Mouse (Mus musculus) myocyte (in vitro differentiated cells): ENCODE measurements at regions not wholly inside any gene's neighbourhood (a gene's known extent, or its start where the extent isn't known, plus 50 kb on each side); places are given as distances from the start of the nearest gene placed in this dataset.

Source experiments
- H3K27me3 ChIP-seq: one replicate; pipeline ENCODE4 v1.6.1; 2011; ENCODE audit not compliant: control insufficient read depth, insufficient read depth, insufficient read length
- H3K36me3 ChIP-seq: one replicate; pipeline ENCODE4 v1.6.1; 2011; ENCODE audit not compliant: control insufficient read depth, insufficient read depth
- H3K4me2 ChIP-seq: one replicate; pipeline ENCODE4 v1.6.1; 2011; ENCODE audit warnings: low read depth, control low read depth
- H3K4me3 ChIP-seq: one replicate; pipeline ENCODE4 v1.5.1; 2011; ENCODE audit warnings: mild to moderate bottlenecking, control low read depth, moderate library complexity
- H3K79me2 ChIP-seq: one replicate; pipeline ENCODE4 v1.6.1; 2011; ENCODE audit not compliant: control insufficient read depth, insufficient read depth
- H3ac ChIP-seq: one replicate; pipeline ENCODE4 v1.6.1; 2011; ENCODE audit not compliant: control insufficient read depth, insufficient read length
- CEBPB ChIP-seq: IDR thresholded peaks from 2 replicates; pipeline ENCODE4 v1.6.1; 2011; ENCODE audit warnings: mild to moderate bottlenecking, moderate library complexity; ENCODE audit not compliant: poor library complexity, insufficient read depth, severe bottlenecking
- E2F4 ChIP-seq: IDR thresholded peaks from one replicate; pipeline ENCODE4 v1.6.1; 2011; ENCODE audit warnings: mild to moderate bottlenecking, control low read depth, moderate library complexity; ENCODE audit not compliant: insufficient read depth
- MAX ChIP-seq: IDR thresholded peaks from one replicate; pipeline ENCODE4 v1.6.1; 2011; ENCODE audit warnings: low read depth, mild to moderate bottlenecking, control low read depth
- MYOD1 ChIP-seq, 3 experiments: IDR thresholded peaks; one replicate each; pipeline ENCODE4 v1.6.1; 2011; ENCODE audit warnings: control low read depth in 2 of 3, low read depth in 2 of 3, mild to moderate bottlenecking in 2 of 3, moderate library complexity in 1 of 3; ENCODE audit not compliant: insufficient read length in 2 of 3, control insufficient read depth in 1 of 3
- MYOG ChIP-seq, 3 experiments: IDR thresholded peaks; one replicate each; pipeline ENCODE4 v1.6.1; 2011; ENCODE audit warnings: control low read depth in 2 of 3, low read depth in 2 of 3, mild to moderate bottlenecking in 2 of 3; ENCODE audit not compliant: insufficient read length in 2 of 3, control insufficient read depth in 1 of 3, insufficient read depth in 1 of 3
- POLR2A ChIP-seq: IDR thresholded peaks from one replicate; pipeline ENCODE4 v1.6.1; 2011; ENCODE audit warnings: low read depth, mild to moderate bottlenecking, control low read depth, moderate library complexity; ENCODE audit not compliant: insufficient read length
- POLR2AphosphoS2 ChIP-seq: IDR thresholded peaks from one replicate; pipeline ENCODE4 v1.6.1; 2011; ENCODE audit warnings: low read depth, control low read depth; ENCODE audit not compliant: insufficient read length
- REST ChIP-seq: IDR thresholded peaks from one replicate; pipeline ENCODE4 v1.6.1; 2011; ENCODE audit warnings: mild to moderate bottlenecking, control low read depth, moderate library complexity; ENCODE audit not compliant: insufficient read depth, insufficient read length
- SRF ChIP-seq: IDR thresholded peaks from one replicate; pipeline ENCODE4 v1.6.1; 2011; ENCODE audit warnings: low read depth; ENCODE audit not compliant: control insufficient read depth, insufficient read length
- TCF12 ChIP-seq: IDR thresholded peaks from one replicate; pipeline ENCODE4 v1.6.1; 2011; ENCODE audit warnings: mild to moderate bottlenecking, control low read depth; ENCODE audit not compliant: poor library complexity, insufficient read depth, severe bottlenecking
- TCF3 ChIP-seq: IDR thresholded peaks from one replicate; pipeline ENCODE4 v1.6.1; 2011; ENCODE audit warnings: low read depth, control low read depth; ENCODE audit not compliant: insufficient read length
- USF1 ChIP-seq: IDR thresholded peaks from one replicate; pipeline ENCODE4 v1.6.1; 2011; ENCODE audit warnings: low read depth, mild to moderate bottlenecking, control low read depth, moderate library complexity

- Histone ChIP-seq H3ac (no peak overlapping the region), H3K4me2 (no peak overlapping the region), H3K4me3 (no peak overlapping the region), H3K79me2 (no peaks in the 10 kb centered on the region), H3K27me3 (no peaks in the 10 kb centered on the region), H3K36me3 (no peaks in the 10 kb centered on the region)
- TF ChIP-seq MYOG (IDR thresholded peaks at IDR 0.05; ENCODE audit: control insufficient read depth in 1 of 3, insufficient read depth in 1 of 3, insufficient read length in 2 of 3, low read depth in 2 of 3) (no peak), MYOD1 (IDR thresholded peaks at IDR 0.05; ENCODE audit: control insufficient read depth in 1 of 3, insufficient read length in 2 of 3, low read depth in 2 of 3) (no peak), CEBPB (no peak), REST (no peak), MAX (no peak), SRF (no peak), POLR2AphosphoS2 (no peak), E2F4 (no peak), TCF3 (no peak), POLR2A (no peak), TCF12 (no peak), USF1 (no peak)
Observed at GRCm38 (mm10) chr8:31314692-31315358, 2113.7 kb upstream of the 5930422O12Rik start.

DNA sequence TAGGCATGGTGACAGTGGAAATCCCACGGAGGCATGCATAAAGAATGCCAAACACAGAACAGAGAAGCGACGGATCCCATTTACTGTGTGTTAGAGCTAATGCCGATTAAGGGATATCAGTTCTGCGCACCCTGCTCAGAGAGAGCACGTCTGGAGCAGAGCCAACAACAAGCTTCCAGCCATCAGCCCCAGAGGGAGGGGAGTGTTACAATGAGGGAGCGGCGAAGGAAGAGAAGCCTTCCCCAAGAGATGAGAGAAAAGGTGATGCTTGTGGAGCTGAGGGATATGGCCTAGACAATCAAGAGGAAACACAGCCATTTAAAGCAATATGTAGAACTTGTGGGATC, 2113.2 kb upstream of the 5930422O12Rik start:
- H3K36me3 ChIP-seq = no peaks in the 10 kb centered on the region
- no peaks in the 10 kb centered on the region for H3K79me2 ChIP-seq
- H3ac ChIP-seq = no peak overlapping the region
- H3K4me3 ChIP-seq = no peak overlapping the region
- TF ChIP-seq TCF3 = no peak
- TF ChIP-seq E2F4 = no peak
- no peak overlapping the region for H3K4me2 ChIP-seq
- no peaks in the 10 kb centered on the region for H3K27me3 ChIP-seq

DNA sequence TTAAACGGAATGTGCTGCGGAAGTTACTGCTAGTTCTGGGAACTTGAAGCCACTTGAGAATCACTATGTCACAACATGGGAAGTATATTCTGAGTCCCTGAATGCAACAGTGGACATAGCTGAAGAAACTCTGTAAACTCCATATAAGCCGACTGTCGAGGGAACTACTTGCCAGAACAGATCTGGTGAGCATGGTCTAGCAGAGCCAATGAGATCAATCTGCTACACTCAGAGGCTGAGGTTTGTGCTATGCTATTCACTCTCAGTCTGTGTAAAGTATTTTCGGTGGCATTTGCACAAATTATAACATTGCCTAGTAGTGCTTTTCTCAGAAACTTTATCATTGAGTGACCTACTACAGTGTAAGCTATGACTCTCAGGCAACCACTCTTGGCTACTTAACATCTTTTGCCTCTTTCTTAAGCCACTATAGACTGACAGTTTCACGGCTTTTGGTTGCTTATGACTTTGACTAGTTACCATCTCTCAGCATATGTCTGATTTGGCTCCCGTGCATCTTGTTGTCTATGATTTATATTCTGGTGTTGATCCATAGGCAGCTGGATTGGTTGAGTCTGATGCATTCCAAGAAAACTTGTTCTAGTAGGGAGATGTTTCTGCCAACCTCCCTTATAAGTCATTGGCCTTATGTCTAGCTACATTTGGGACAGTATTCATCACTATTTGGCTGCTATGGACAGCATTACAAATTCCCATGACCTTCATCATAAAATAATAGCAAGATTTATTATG, 2094.8 kb upstream of the 5930422O12Rik start:
- Histone ChIP-seq H3ac (no peak overlapping the region), H3K4me2 (no peak overlapping the region), H3K36me3 (no peaks in the 10 kb centered on the region), H3K79me2 (no peaks in the 10 kb centered on the region), H3K27me3 (no peaks in the 10 kb centered on the region), H3K4me3 (no peak overlapping the region)
- TF ChIP-seq SRF (no peak), POLR2A (no peak), USF1 (no peak), E2F4 (no peak), REST (no peak), MAX (no peak), TCF12 (no peak), TCF3 (no peak), POLR2AphosphoS2 (no peak), MYOG (IDR thresholded peaks at IDR 0.05; ENCODE audit: control insufficient read depth in 1 of 3, insufficient read depth in 1 of 3, insufficient read length in 2 of 3, low read depth in 2 of 3) (no peak), MYOD1 (IDR thresholded peaks at IDR 0.05; ENCODE audit: control insufficient read depth in 1 of 3, insufficient read length in 2 of 3, low read depth in 2 of 3) (no peak), CEBPB (no peak)

GRCm38 (mm10) chr8:31348504-31348903, 2080.0 kb upstream of the 5930422O12Rik start:
- H3K36me3 ChIP-seq = no peaks in the 10 kb centered on the region
- no peak overlapping the region for H3ac ChIP-seq
- no peaks in the 10 kb centered on the region for H3K79me2 ChIP-seq
- H3K4me2 ChIP-seq = no peak overlapping the region
- TF ChIP-seq POLR2A = no peak
- no peak for TF ChIP-seq SRF
- no peak for TF ChIP-seq TCF12
- no peak for TF ChIP-seq MYOG (IDR thresholded peaks at IDR 0.05; ENCODE audit: control insufficient read depth in 1 of 3, insufficient read depth in 1 of 3, insufficient read length in 2 of 3, low read depth in 2 of 3)
- TF ChIP-seq REST = no peak
- no peak overlapping the region for H3K4me3 ChIP-seq
- H3K27me3 ChIP-seq = no peaks in the 10 kb centered on the region

DNA sequence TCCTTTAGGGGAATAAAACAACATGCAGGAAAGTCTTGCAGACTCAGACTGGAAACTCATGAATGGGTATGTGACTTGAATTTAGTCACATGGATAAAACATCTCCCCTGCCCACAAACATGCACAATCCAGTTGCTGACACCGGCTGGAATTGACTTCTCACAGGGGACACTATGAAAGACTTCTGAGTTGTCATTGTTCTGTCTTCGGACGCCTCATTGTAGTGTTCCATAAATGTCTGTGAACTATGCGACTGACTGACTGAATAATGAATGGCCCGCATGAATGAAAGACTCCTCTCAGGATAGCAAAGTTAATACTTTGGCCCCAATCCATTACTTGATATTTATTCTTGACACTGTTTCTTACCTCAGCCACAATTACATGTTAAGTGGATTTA, 2058.9 kb upstream of the 5930422O12Rik start:
- Histone ChIP-seq H3K4me3 (no peak overlapping the region), H3ac (no peak overlapping the region), H3K4me2 (no peak overlapping the region), H3K27me3 (no peaks in the 10 kb centered on the region), H3K36me3 (no peaks in the 10 kb centered on the region), H3K79me2 (no peaks in the 10 kb centered on the region)
- TF ChIP-seq CEBPB (no peak), MYOD1 (IDR thresholded peaks at IDR 0.05; ENCODE audit: control insufficient read depth in 1 of 3, insufficient read length in 2 of 3, low read depth in 2 of 3) (no peak), REST (no peak), USF1 (no peak), E2F4 (no peak), MAX (no peak), SRF (no peak), POLR2A (no peak), TCF3 (no peak), MYOG (IDR thresholded peaks at IDR 0.05; ENCODE audit: control insufficient read depth in 1 of 3, insufficient read depth in 1 of 3, insufficient read length in 2 of 3, low read depth in 2 of 3) (no peak), POLR2AphosphoS2 (no peak), TCF12 (no peak)
